Mouse (Mus musculus) liver, embryonic 14.5 days (tissue): ENCODE data around the gene Gm38100.

Source experiments
- CTCF ChIP-seq: IDR thresholded peaks from 2 replicates; pipeline ENCODE4 v1.5.1; 2016; ENCODE audit warnings: antibody characterized with exemption, low read depth, control low read depth
- EP300 ChIP-seq: IDR thresholded peaks from 2 replicates; pipeline ENCODE4 v1.6.1; 2016; ENCODE audit warnings: antibody characterized with exemption, low read depth

- TF ChIP-seq CTCF (no peak), EP300 (no peak)
Observed at GRCm38 (mm10) chr1:175912038-175912437, 8.1 kb upstream of the Gm38100 start.
